Mouse (Mus musculus) cortical plate, adult 2 months (tissue): Measurements from ENCODE around the gene Zfp869. TPM values are rescaled to one million over a fixed set of nuclear protein-coding genes. Genes with fewer than 3 reads are reported as not detected.
A peak's percentile ranks its signal among the peaks of the same experiment; 100 is the strongest.
"Not testable (repeated sequence)": the region's sequence is repeated elsewhere in the genome, so short reads cannot be mapped to it uniquely, and the experiment has no call there.

Experiments used
- H3K27ac ChIP-seq: fragments of 200-500 bp; 2 replicates; pipeline ENCODE4 v1.5.1; 2012; ENCODE audit warnings: low read length, control low read depth, inconsistent platforms; ENCODE audit not compliant: insufficient read depth
- H3K4me1 ChIP-seq: fragments of 200-500 bp; 2 replicates; pipeline ENCODE4 v1.6.1; 2011; ENCODE audit warnings: low read length; ENCODE audit not compliant: control insufficient read depth, insufficient read depth
- H3K4me3 ChIP-seq: fragments of 200-500 bp; 2 replicates; pipeline ENCODE4 v1.5.1; 2011; ENCODE audit warnings: mild to moderate bottlenecking, low read length, control low read depth; ENCODE audit not compliant: insufficient read depth
- CTCF ChIP-seq: fragments of 200-500 bp; IDR thresholded peaks from 2 replicates; pipeline ENCODE4 v1.5.1; 2011; ENCODE audit warnings: mild to moderate bottlenecking, control low read depth, low read length; ENCODE audit not compliant: insufficient read depth; ENCODE audit errors: extremely low read depth
- POLR2A ChIP-seq: fragments of 200-500 bp; IDR thresholded peaks from 2 replicates; pipeline ENCODE4 v1.6.1; 2011; ENCODE audit warnings: mild to moderate bottlenecking, low read length, control low read depth; ENCODE audit not compliant: insufficient read depth; ENCODE audit errors: extremely low read depth
- polyA plus RNA-seq: library from polyadenylated mRNA; depleted of rRNA; stranded (reverse); fragments of >200 nt; gene quantifications from 2 replicates; pipeline ENCODE4 v1.2.3, GENCODE M21; 2012; rRNA removed

The Zfp869 gene
- polyA plus RNA-seq: 18.4 and 20.5 TPM in 2 replicates

- H3K4me1 ChIP-seq, H3K27ac ChIP-seq, H3K4me3 ChIP-seq: not testable (repeated sequence)
These were observed at the start of gene Zfp869 for GRCm38 (mm10) chr8:69710624-69711023. Gene Zfp869, minus strand, starts transcription at chr8:69710724.

GRCm38 (mm10) chr8:69758316-69758715 lies 47.8 kb upstream of the Zfp869 start:
- no peak overlapping the region for H3K27ac ChIP-seq
- H3K4me3 ChIP-seq: no peak overlapping the region
- no peak for TF ChIP-seq CTCF
- TF ChIP-seq POLR2A: no peak
- no peaks in the 10 kb centered on the region for H3K4me1 ChIP-seq

DNA sequence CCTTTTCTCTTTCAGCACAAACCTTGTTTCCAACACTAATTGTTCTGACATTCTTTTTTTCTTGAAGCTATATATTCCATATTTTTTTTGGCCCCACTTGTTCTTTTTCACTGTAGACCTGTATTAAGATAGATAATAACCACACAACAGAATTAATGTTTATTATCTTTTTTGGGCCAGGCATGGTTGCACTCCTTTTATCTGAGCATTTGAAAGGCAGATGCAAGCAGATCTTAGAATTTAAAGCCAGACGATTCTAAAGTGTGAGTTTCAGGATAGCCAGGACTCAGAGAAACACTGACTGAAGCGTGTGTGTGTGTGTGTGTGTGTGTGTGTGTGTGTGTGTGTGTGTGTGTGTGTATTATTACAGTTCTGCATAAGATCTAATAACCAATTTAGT lies 41.9 kb upstream of the Zfp869 start:
- TF ChIP-seq POLR2A (no peak), CTCF (no peak)

DNA sequence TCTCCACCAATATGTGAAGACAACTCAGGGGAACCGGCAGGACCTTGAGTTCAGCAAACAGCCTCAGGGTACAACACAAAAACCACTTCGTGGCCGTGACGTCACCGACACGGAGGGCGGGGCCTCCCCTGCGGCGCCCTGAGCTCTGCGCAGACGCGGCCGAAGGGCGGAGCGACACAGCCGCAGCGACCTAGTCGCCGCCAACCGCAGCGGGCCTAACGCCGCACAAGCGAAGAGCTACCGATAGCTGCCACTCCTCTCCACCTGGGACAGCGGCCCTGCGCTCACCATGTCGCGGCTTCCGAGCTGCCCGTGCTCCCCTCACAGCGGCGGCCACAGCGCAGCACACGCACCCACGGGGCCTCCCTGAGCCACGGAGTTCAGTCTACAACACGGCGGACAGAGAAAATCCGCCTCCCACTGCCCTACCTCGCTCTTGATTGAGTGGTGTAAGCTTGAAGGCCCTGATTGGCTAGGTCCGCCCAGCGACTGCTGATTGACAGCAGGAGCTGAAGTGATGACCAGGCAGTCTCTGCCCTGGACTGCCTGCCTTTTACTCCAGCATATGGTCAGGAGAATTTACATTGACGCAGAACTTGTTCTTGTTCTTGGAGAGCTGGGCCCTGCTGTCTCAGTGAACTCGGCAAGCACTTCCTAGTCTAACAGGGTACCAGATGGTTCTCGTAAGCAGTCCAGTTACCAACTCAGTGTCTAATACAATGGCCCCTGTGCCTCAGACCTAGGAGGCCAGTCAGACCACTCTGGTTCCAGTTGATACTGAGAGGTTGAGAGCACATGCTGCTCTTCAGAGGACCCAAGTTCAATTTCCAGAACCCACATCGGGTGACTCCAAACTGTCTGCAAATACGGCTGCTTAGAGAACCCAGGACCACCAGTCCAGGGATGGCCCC lies 39.3 kb upstream of the Zfp869 start, which contains the start of gene Zfp963:
TSS of gene Zfp963 (minus strand) at position 427 of the 911 bp plus-strand sequence.
- Histone ChIP-seq H3K27ac (peak within 1 kb of the TSS; percentile 79), H3K4me3 (peak within 1 kb of the TSS; percentile 50), H3K4me1 (no peaks in the 10 kb centered on the region)
- TF ChIP-seq CTCF (no peak), POLR2A (peak; percentile 99)

More for the DNA sequence above, 41.9 kb upstream of the Zfp869 start:
- Histone ChIP-seq H3K27ac (no peak overlapping the region), H3K4me1 (no peaks in the 10 kb centered on the region), H3K4me3 (no peak overlapping the region)

GRCm38 (mm10) chr8:69741231-69741630 lies 30.7 kb upstream of the Zfp869 start:
- Histone ChIP-seq H3K4me3 (no peak overlapping the region), H3K4me1 (no peaks in the 10 kb centered on the region), H3K27ac (no peak overlapping the region)
- TF ChIP-seq POLR2A: no peak
- TF ChIP-seq CTCF: no peak

DNA sequence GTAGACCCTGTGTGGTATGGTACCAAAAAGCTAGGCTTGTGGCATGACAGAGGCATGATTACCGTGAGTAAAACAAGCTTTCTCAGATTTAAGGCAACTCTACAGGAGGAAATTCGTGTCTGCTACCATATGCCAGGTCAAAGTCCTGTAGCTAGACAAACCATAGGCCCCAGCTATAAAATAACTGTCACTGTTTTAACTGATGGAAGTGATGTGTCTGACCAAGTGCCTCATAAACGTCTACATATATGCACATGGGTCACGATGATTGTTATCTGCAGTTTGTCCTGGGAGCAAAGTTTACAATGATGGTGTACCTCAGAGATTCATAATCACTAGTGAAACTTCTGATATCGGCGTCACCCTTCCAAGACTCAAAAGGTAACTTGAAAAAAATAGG lies 30.2 kb upstream of the Zfp869 start:
- TF ChIP-seq CTCF (no peak), POLR2A (no peak)
- Histone ChIP-seq H3K4me3 (no peak overlapping the region), H3K27ac (no peak overlapping the region), H3K4me1 (no peaks in the 10 kb centered on the region)

DNA sequence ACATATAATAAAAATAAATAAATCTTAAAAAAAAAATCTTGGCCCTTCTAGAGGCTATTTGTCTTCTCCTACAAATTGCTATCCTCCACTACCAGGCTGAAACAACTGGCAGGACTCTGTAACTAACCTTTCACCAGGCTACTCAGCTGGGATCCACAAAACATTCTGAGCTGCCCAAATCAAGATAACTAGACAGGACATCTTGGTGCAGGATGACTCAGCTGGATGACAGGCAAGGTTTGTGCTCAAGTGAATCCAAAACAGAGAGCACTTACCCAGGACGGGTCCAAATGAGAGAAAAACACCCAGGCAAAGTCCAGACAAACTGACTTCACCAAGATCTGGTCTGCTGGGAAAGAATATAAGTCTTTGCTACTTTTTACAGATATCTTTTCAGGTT lies 25.0 kb upstream of the Zfp869 start:
- no peaks in the 10 kb centered on the region for H3K4me1 ChIP-seq
- TF ChIP-seq CTCF (no peak), POLR2A (no peak)
- H3K27ac ChIP-seq: no peak overlapping the region
- H3K4me3 ChIP-seq: no peak overlapping the region

GRCm38 (mm10) chr8:69717232-69717580 lies 6.7 kb upstream of the Zfp869 start:
- Histone ChIP-seq H3K4me3 (no peak overlapping the region; the same call in 1 of the 2 replicates), H3K4me1 (peaks cover 6% of the 10 kb centered on the region), H3K27ac (no peak overlapping the region)
- TF ChIP-seq CTCF (no peak), POLR2A (no peak)

- Histone ChIP-seq H3K4me1 (peaks cover 6% of the 10 kb centered on the region), H3K27ac (peak overlapping the region; percentile 90), H3K4me3 (peak overlapping the region; percentile 43)
- TF ChIP-seq POLR2A (peak; percentile 94), CTCF (no peak)
These were observed 6.1 kb upstream of the Zfp869 start for GRCm38 (mm10) chr8:69716403-69717231.

DNA sequence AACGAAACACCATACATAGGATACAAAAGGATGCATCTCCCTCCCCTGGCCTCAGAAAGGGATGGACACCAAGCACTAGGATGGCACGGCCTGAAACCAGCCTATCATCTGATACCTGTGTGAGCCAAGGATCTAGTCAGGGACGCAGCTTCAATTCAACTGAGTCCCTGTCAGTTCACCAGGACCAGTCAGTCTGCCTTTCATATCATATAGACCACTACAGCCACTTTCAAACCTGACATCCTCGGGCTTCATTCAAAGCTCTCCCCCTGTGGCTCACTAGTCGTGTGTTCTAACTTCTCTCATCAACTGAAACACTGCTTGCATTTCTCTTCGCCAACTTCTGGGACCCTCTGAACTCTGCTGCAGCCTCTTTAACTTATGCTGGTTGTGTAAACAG lies 4.8 kb upstream of the Zfp869 start:
- peaks cover 6% of the 10 kb centered on the region for H3K4me1 ChIP-seq
- no peak overlapping the region for H3K27ac ChIP-seq
- no peak for TF ChIP-seq CTCF
- TF ChIP-seq POLR2A: no peak
- peak overlapping the region; percentile 43 for H3K4me3 ChIP-seq
